Mouse (Mus musculus): ENCODE measurements around the gene Zfp235. TPM values are rescaled to one million over a fixed set of nuclear protein-coding genes. Genes with fewer than 3 reads are reported as not detected.

Gene Zfp235
- 0.65 and 0.89 TPM in 2 replicates for polyA plus RNA-seq (2012; ENCODE audit: low replicate concordance)

DNA sequence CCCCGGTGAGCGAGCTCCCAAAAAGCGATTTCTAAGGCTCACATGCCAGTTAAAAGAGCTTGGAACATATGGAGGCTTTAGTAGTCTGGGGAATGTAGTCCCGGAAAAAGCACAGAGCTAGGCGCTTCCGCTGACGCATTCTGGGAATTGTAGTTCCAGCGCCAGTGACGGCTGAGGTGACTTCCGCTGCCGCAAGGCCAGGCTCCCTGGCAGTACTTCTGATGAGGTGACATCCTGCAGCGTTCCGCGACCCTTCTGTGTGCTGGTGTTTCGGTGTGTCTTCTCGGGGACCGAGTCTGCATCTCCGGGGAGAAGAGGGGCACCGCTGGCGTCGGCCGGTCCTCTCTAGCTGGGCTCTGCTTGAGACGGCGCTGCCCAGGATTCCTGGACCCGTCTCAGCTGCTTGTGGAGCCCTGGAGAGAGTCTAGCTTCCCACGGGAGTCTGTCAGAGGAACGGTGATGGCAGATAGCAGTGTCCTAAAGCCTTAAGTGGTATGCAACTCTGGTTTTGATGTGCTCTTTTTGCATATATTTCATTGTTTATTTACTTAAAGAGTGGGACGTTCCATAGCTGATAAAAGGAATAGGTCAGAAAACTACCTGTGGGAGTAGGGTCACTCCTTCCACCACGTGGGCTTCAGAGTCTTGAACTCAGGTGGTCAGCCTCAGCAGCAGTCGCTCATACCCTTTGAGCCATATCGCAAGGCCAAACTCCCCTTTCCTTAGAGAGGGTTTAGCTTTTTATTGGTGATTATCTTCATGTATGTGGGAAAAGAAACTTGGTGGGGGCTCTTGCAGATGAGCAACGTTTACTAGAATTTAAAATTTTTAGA lies at the start of gene Zfp235:
Zfp235 (plus strand) TSS at position 174 of the 833 bp plus-strand sequence.

DNA sequence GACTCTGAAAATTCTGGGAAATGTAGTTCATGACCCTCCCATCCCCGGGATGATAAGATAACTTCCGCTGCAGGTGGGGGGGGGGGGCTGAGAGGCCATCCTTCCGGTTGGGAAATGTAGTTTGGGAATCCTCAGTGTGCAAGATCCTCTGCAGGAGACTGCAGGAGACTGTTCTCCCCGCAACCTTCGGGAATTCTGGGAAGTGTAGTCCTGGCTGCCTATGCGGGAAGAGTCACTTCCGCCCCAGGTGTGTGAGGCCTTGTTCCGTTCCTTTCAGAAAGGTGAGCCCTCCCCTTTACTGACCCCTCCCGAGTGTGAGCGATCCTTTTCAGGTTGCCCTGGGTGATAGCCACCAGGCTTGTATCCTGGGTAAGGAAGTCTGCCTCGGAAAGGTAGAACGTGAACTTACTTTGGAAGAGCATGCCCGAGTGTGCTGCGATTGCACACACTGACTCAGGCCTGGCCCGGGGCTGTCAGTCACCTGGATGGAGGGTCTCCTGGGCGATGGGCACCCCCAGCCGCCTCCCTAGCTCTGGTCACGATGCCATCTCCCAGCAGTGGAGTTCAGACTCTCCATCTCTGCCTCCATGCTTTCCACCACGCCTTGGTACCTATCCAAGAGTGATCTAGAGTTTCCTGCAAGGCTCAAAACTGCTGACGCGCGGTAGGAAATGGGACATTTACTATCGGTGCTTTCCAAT lies 21.7 kb upstream of the Zfp235 start, which contains the start of gene Zfp112:
Zfp112 (plus strand) TSS at position 159 of the 701 bp plus-strand sequence.

DNA sequence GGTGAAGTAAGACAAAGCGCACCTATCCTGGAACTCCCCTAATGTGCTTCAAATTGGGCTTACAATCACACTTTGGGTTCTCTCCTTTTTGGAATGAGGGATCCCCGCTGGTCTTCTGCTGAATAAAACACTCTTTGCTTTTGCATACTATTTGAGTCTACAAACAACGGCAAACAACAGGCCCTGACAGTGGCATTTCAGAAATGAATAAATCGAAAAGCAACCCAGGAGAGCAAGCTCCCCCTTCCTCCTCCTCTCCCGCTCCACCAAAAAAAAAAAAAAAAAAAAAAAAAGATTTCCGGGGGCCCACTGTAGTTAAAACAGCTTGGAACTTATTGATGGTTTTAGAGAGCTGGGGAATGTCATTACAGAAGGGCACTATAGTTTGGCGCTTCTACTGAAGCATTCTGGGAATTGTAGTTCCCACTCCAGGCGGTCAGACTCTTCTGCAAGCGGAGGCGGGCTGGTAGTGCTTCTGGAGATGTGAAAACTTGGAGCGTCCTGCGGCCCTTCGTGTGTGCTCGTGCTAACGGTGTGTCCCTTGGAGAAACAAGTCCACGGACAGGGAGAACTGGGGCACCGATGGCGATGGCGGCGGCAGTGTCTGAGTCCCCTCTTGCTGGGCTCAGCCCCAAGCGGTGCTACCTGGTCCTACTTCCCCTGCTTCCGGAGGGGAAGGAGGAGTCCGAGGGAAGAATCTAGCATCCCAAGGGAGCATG lies 40.8 kb downstream of the Zfp235 start, which contains the start of gene Zfp114:
Zfp114 (plus strand) TSS at position 443 of the 719 bp plus-strand sequence.

Other genes starting within 250 kb of the Zfp235 start
- gene Vmn1r178, start 242.2 kb upstream of the Zfp235 start, polyA plus RNA-seq (2012; ENCODE audit: low replicate concordance), result not detected in 2 replicates
- not detected in 2 replicates for gene Vmn1r179, start 207.2 kb upstream of the Zfp235 start, polyA plus RNA-seq (2012; ENCODE audit: low replicate concordance)
- not detected in 2 replicates for gene Vmn1r180, start 183.5 kb upstream of the Zfp235 start, polyA plus RNA-seq (2012; ENCODE audit: low replicate concordance)
- not detected in 2 replicates for gene Vmn1r181, start 159.6 kb upstream of the Zfp235 start, polyA plus RNA-seq (2012; ENCODE audit: low replicate concordance)
- gene V1rd19, start 132.5 kb upstream of the Zfp235 start, polyA plus RNA-seq (2012; ENCODE audit: low replicate concordance), result not detected in 2 replicates
- not detected in 2 replicates for gene Vmn1r183, start 80.9 kb upstream of the Zfp235 start, polyA plus RNA-seq (2012; ENCODE audit: low replicate concordance)
- 10.4 and 12.1 TPM in 2 replicates for gene Zfp180, start 52.2 kb upstream of the Zfp235 start, polyA plus RNA-seq (2012; ENCODE audit: low replicate concordance)
- 0.14 and 0.28 TPM in 2 replicates for gene Zfp112, start 21.9 kb upstream of the Zfp235 start, polyA plus RNA-seq (2012; ENCODE audit: low replicate concordance)
- 0.27 and 0.54 TPM in 2 replicates for gene Zfp114, start 40.9 kb downstream of the Zfp235 start, polyA plus RNA-seq (2012; ENCODE audit: low replicate concordance)
- gene Zfp111, start 77.3 kb downstream of the Zfp235 start, polyA plus RNA-seq (2012; ENCODE audit: low replicate concordance), result 0.11 TPM in 1 of 2 replicates, not detected in the other
- gene Zfp109, start 103.4 kb downstream of the Zfp235 start, polyA plus RNA-seq (2012; ENCODE audit: low replicate concordance), result 0.29 and 0.45 TPM in 2 replicates
- gene Zfp108, start 120.6 kb downstream of the Zfp235 start, polyA plus RNA-seq (2012; ENCODE audit: low replicate concordance), result 0.10 and 0.11 TPM in 2 replicates
- gene Zfp93, start 136.3 kb downstream of the Zfp235 start, polyA plus RNA-seq (2012; ENCODE audit: low replicate concordance), result 0.26 and 0.28 TPM in 2 replicates
- gene Zfp61, start 167.1 kb downstream of the Zfp235 start, polyA plus RNA-seq (2012; ENCODE audit: low replicate concordance), result 1.5 and 4.7 TPM in 2 replicates
- gene Zfp94, start 182.5 kb downstream of the Zfp235 start, polyA plus RNA-seq (2012; ENCODE audit: low replicate concordance), result 3.9 and 7.2 TPM in 2 replicates
- gene Tescl, start 199.8 kb downstream of the Zfp235 start, polyA plus RNA-seq (2012; ENCODE audit: low replicate concordance), result not detected in 2 replicates
- not detected in 2 replicates for gene Lypd5, start 215.0 kb downstream of the Zfp235 start, polyA plus RNA-seq (2012; ENCODE audit: low replicate concordance)
- 79.8 and 80.4 TPM in 2 replicates for gene Kcnn4, start 236.1 kb downstream of the Zfp235 start, polyA plus RNA-seq (2012; ENCODE audit: low replicate concordance)